Mouse (Mus musculus): ENCODE results near the gene Gm48552. TPM values are rescaled to one million over a fixed set of nuclear protein-coding genes. Genes with fewer than 3 reads are reported as not detected.

Gene Gm48552
- total RNA-seq, 2 experiments from 2014 or later: 2.5 to 3.5 TPM

GRCm38 (mm10) chr10:81414682-81415081 lies 25.9 kb downstream of the Gm48552 start:
- intact Hi-C loops (cut with DNase I): no loop called here
- DNase-seq (ENCODE audit: extremely low spot score in 1 of 2, low spot score in 2 of 2): peak in 1 of 2 experiments; percentile 79

- DNase-seq (ENCODE audit: extremely low spot score in 1 of 2, low spot score in 2 of 2): no peak
- intact Hi-C loops (cut with DNase I): no loop called here
These were observed 26.3 kb downstream of the Gm48552 start for GRCm38 (mm10) chr10:81415146-81415545.

- DNase-seq (ENCODE audit: extremely low spot score in 1 of 2, low spot score in 2 of 2): peak in 1 of 2 experiments; percentile 74
- intact Hi-C loops (cut with DNase I): no loop called here
These were observed 26.9 kb downstream of the Gm48552 start for GRCm38 (mm10) chr10:81415549-81416310.

GRCm38 (mm10) chr10:81416581-81417226 lies 27.9 kb downstream of the Gm48552 start:
- intact Hi-C loops (cut with DNase I): no loop called here
- peak; percentile 82 to 93 for DNase-seq (ENCODE audit: extremely low spot score in 1 of 2, low spot score in 2 of 2)

GRCm38 (mm10) chr10:81417227-81418215 lies 28.7 kb downstream of the Gm48552 start:
- intact Hi-C loops (cut with DNase I): no loop called here
- peak in 1 of 2 experiments; percentile 24 for DNase-seq (ENCODE audit: extremely low spot score in 1 of 2, low spot score in 2 of 2)

- intact Hi-C loops (cut with DNase I): no loop called here
- peak in 1 of 2 experiments; percentile 31 for DNase-seq (ENCODE audit: extremely low spot score in 1 of 2, low spot score in 2 of 2)
These were observed 29.6 kb downstream of the Gm48552 start for GRCm38 (mm10) chr10:81418216-81419070.

GRCm38 (mm10) chr10:81419111-81419928 lies 30.5 kb downstream of the Gm48552 start:
- DNase-seq (ENCODE audit: extremely low spot score in 1 of 2, low spot score in 2 of 2): peak in 1 of 2 experiments; percentile 23

GRCm38 (mm10) chr10:81420191-81420767 lies 31.5 kb downstream of the Gm48552 start:
- peak in 1 of 2 experiments; percentile 39 for DNase-seq (ENCODE audit: extremely low spot score in 1 of 2, low spot score in 2 of 2)
- intact Hi-C loops (cut with DNase I): no loop called here

More at GRCm38 (mm10) chr10:81419111-81419928, 30.5 kb downstream of the Gm48552 start:
- intact Hi-C loops (cut with DNase I): no loop called here

GRCm38 (mm10) chr10:81421041-81421796 lies 32.4 kb downstream of the Gm48552 start:
- intact Hi-C loops (cut with DNase I): no loop called here
- DNase-seq (ENCODE audit: extremely low spot score in 1 of 2, low spot score in 2 of 2): peak in 1 of 2 experiments; percentile 19

- peak in 1 of 2 experiments; percentile 16 for DNase-seq (ENCODE audit: extremely low spot score in 1 of 2, low spot score in 2 of 2)
These were observed 32.9 kb downstream of the Gm48552 start for GRCm38 (mm10) chr10:81421797-81422100.

GRCm38 (mm10) chr10:81422191-81422590 lies 33.4 kb downstream of the Gm48552 start:
- peak in 1 of 2 experiments; percentile 28 for DNase-seq (ENCODE audit: extremely low spot score in 1 of 2, low spot score in 2 of 2)
- intact Hi-C loops (cut with DNase I): no loop called here

More at GRCm38 (mm10) chr10:81421797-81422100, 32.9 kb downstream of the Gm48552 start:
- intact Hi-C loops (cut with DNase I): no loop called here

GRCm38 (mm10) chr10:81422661-81423217 lies 33.9 kb downstream of the Gm48552 start:
- intact Hi-C loops (cut with DNase I): no loop called here
- peak in 1 of 2 experiments; percentile 15 for DNase-seq (ENCODE audit: extremely low spot score in 1 of 2, low spot score in 2 of 2)

GRCm38 (mm10) chr10:81423476-81424245 lies 34.9 kb downstream of the Gm48552 start:
- peak in 1 of 2 experiments; percentile 15 for DNase-seq (ENCODE audit: extremely low spot score in 1 of 2, low spot score in 2 of 2)
- intact Hi-C loops (cut with DNase I): no loop called here

GRCm38 (mm10) chr10:81424246-81425051 lies 35.6 kb downstream of the Gm48552 start:
- DNase-seq (ENCODE audit: extremely low spot score in 1 of 2, low spot score in 2 of 2): peak in 1 of 2 experiments; percentile 73
- intact Hi-C loops (cut with DNase I): no loop called here
